Mouse (Mus musculus) ovary, postnatal 36 days (tissue): ENCODE data around the gene Sft2d2.
A peak's percentile ranks its signal among the peaks of the same experiment; 100 is the strongest.

Experiments
- DNase-seq: peaks from one replicate; pipeline ENCODE4 v3.0.0; 2022; ENCODE audit warnings: low spot score, mixed read lengths

Gene Sft2d2

GRCm38 (mm10) chr1:165133279-165133678 lies 61.0 kb downstream of the Sft2d2 start:
- no peak for DNase-seq

DNA sequence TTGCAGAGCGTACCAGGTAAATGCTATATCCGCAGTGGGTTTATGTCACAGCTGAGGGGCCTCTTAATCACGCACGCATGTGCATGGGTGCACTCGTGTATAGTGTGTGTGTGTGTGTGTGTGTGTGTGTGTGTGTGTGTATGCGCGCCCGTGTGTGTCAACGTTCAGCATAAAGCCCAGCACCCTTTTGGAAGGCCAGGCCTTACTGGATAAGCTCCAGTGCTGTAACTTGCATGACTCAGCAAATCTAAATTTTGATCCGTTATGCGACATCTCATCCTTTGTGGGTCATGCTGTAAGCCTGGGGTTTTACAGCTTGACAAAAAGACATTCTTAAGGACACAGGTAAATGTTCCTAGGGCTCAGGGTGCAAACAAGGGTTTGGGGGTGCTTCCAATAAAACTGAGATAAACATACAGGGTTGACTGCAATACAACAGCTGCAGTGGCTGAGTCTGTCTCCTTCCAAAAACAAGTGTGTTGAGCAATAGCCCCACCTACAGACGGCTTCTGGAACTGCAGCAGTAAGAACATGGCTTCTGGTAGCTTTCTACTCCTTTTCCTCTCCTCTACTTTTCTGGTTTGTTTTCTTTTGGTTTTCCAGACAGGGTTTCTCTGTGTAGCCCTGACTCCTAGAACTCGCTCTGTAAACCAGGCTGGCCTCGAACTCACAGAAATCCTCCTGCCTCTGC lies 61.9 kb downstream of the Sft2d2 start:
- DNase-seq, result peak; percentile 52

DNA sequence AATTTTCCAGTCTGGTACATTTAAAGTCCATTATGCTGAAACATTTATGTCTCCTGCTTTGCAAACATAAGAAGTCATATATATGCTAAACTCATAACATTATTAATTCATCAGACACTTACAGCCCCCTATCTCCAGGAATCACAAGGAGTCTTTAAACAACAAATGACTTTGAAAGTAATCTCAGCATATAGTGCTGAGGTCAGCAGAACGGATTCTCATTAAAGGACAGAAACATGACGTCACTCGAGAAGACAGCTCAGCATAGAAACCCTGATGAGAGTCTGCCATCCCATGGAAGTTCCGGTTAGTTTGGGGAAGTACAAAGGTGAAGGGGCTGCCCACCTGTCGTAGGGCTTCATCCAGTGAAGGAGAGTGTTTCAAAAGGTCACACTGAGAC lies 64.7 kb downstream of the Sft2d2 start:
- DNase-seq, result no peak
